Mouse (Mus musculus) inflammation-experienced regulatory T-cells, adult 6 months (primary cell): ENCODE data around the gene Agl. TPM values are rescaled to one million over a fixed set of nuclear protein-coding genes. Genes with fewer than 3 reads are reported as not detected.

Experiments used
- polyA plus RNA-seq, 3 experiments: library from polyadenylated mRNA; unstranded; fragments of 100-300 nt; shearing (Covaris generic); gene quantifications; one replicate each; pipeline ENCODE4 v1.2.1; 2017

Gene Agl
- polyA plus RNA-seq, 3 experiments from 2014 or later = 1.8 to 3.1 (median 1.8) TPM

Other genes starting within 250 kb of the Agl start
- 1 to 10 TPM in 1 of 3 experiments, under 1 TPM in 2; 0.58 to 1.0 (median 0.91) TPM for gene Lrrc39, start 245.2 kb downstream of the Agl start, polyA plus RNA-seq
- gene Sass6, start 213.2 kb downstream of the Agl start, polyA plus RNA-seq = 10 to 100 TPM in 2 of 3 experiments, 1 to 10 TPM in 1; 5.7 to 19.1 (median 12.1) TPM
- 10 to 100 TPM; 26.7 to 41.0 (median 33.8) TPM for gene Trmt13, start 193.6 kb downstream of the Agl start, polyA plus RNA-seq
- gene Mfsd14a, start 145.5 kb downstream of the Agl start, polyA plus RNA-seq = 10 to 100 TPM; 89.9 to 95.2 (median 94.7) TPM
- gene Gm43191, start 126.9 kb downstream of the Agl start, polyA plus RNA-seq = not detected
- 1 to 10 TPM; 6.4 to 8.8 (median 7.6) TPM for gene Slc35a3, start 95.3 kb downstream of the Agl start, polyA plus RNA-seq
- gene Frrs1, start 51.3 kb upstream of the Agl start, polyA plus RNA-seq = 10 to 100 TPM; 11.5 to 44.9 (median 39.7) TPM
- not detected for gene 4930455H04Rik, start 160.1 kb upstream of the Agl start, polyA plus RNA-seq
- not detected for gene Palmd, start 160.8 kb upstream of the Agl start, polyA plus RNA-seq